Mouse (Mus musculus): ENCODE results near the gene Vmn2r120. TPM values are rescaled to one million over a fixed set of nuclear protein-coding genes. Genes with fewer than 3 reads are reported as not detected.
"Not testable (repeated sequence)": the region's sequence is repeated elsewhere in the genome, so short reads cannot be mapped to it uniquely, and the experiment has no call there.

The Vmn2r120 gene
- polyA plus RNA-seq (2016; fragmentation: Nextera tagmentation; extraction: Ambion mirVana), result not detected in 2 replicates

GRCm38 (mm10) chr17:57545405-57545804 is at the start of gene Vmn2r120:
Gene Vmn2r120, minus strand, starts transcription at chr17:57545505.
- no peaks in the 10 kb centered on the region for H3K9me3 ChIP-seq
- H3K27me3 ChIP-seq (replicated peaks), result no peaks in the 10 kb centered on the region
- H3K4me1 ChIP-seq, result no peaks in the 10 kb centered on the region
- no peaks in the 10 kb centered on the region for H3K36me3 ChIP-seq
- H3K4me2 ChIP-seq (replicated peaks), result no peak within 1 kb of the TSS
- no peak within 1 kb of the TSS for H3K9ac ChIP-seq
- no peak within 1 kb of the TSS for H3K27ac ChIP-seq
- ATAC-seq (ENCODE audit: low FRiP score, low read depth), result no peak
- H3K4me3 ChIP-seq, result no peak within 1 kb of the TSS
- 89% methylated on average over 1 of the region's 1 CpGs for WGBS

- not testable (repeated sequence) for H3K36me3 ChIP-seq; H3K4me1 ChIP-seq; ATAC-seq (ENCODE audit: low FRiP score, low read depth); H3K27ac ChIP-seq; H3K9me3 ChIP-seq; H3K4me2 ChIP-seq (replicated peaks); H3K27me3 ChIP-seq (replicated peaks); H3K9ac ChIP-seq; H3K4me3 ChIP-seq
- 87% methylated on average over 6 of the region's 6 CpGs for WGBS
These were observed 42.0 kb upstream of the Vmn2r120 start for GRCm38 (mm10) chr17:57587273-57587672.

- Histone ChIP-seq H3K9ac (no peak overlapping the region), H3K9me3 (no peaks in the 10 kb centered on the region), H3K36me3 (no peaks in the 10 kb centered on the region), H3K4me3 (no peak overlapping the region), H3K27me3 (replicated peaks) (no peaks in the 10 kb centered on the region), H3K4me2 (replicated peaks) (no peak overlapping the region), H3K27ac (no peak overlapping the region), H3K4me1 (no peaks in the 10 kb centered on the region)
- ATAC-seq (ENCODE audit: low FRiP score, low read depth), result no peak
- 76% methylated on average over 16 of the region's 16 CpGs for WGBS
These were observed 28.9 kb upstream of the Vmn2r120 start for GRCm38 (mm10) chr17:57574075-57574705.

Other genes with a start within 250 kb of the Vmn2r120 start
- 3.5 and 4.0 TPM in 2 replicates for gene Adgre1, start 186.8 kb downstream of the Vmn2r120 start, polyA plus RNA-seq (2016; fragmentation: Nextera tagmentation; extraction: Ambion mirVana)
- not detected in 2 replicates for gene Gm21834, start 196.7 kb upstream of the Vmn2r120 start, polyA plus RNA-seq (2016; fragmentation: Nextera tagmentation; extraction: Ambion mirVana)
- gene Cntnap5c, start 224.1 kb upstream of the Vmn2r120 start, polyA plus RNA-seq (2016; fragmentation: Nextera tagmentation; extraction: Ambion mirVana), result 0.26 and 0.42 TPM in 2 replicates

All from neural tube, embryonic 12.5 days (tissue).